Mouse (Mus musculus) kidney, postnatal 4 days (tissue): ENCODE measurements around the gene Dtnb.
"Not testable (repeated sequence)": the region's sequence is repeated elsewhere in the genome, so short reads cannot be mapped to it uniquely, and the experiment has no call there.

Source experiments
- DNase-seq, 2 experiments: peaks; one replicate each; pipeline ENCODE4 v3.0.0; 2021; ENCODE audit warnings: mixed read lengths in 2 of 2

The Dtnb gene

GRCm38 (mm10) chr12:3571787-3572580 lies at the start of gene Dtnb:
Gene Dtnb (plus strand): TSS chr12:3572381.
- peak; percentile 81 to 88 for DNase-seq

GRCm38 (mm10) chr12:3525536-3525935 lies 46.6 kb upstream of the Dtnb start:
- no peak for DNase-seq

- not testable (repeated sequence) for DNase-seq
Measured at GRCm38 (mm10) chr12:3535446-3535845, 36.7 kb upstream of the Dtnb start.

GRCm38 (mm10) chr12:3537616-3538015 lies 34.6 kb upstream of the Dtnb start:
- DNase-seq: peak; percentile 37 to 47

- DNase-seq: no peak
Measured at GRCm38 (mm10) chr12:3538036-3538435, 34.1 kb upstream of the Dtnb start.

- DNase-seq: no peak
Measured at GRCm38 (mm10) chr12:3539605-3540004, 32.6 kb upstream of the Dtnb start.

GRCm38 (mm10) chr12:3540871-3541270 lies 31.3 kb upstream of the Dtnb start:
- DNase-seq: no peak

- DNase-seq: no peak
Measured at GRCm38 (mm10) chr12:3545451-3545850, 26.7 kb upstream of the Dtnb start.

- DNase-seq: no peak
Measured at GRCm38 (mm10) chr12:3546121-3546658, 26.0 kb upstream of the Dtnb start.

GRCm38 (mm10) chr12:3546781-3547180 lies 25.4 kb upstream of the Dtnb start:
- no peak for DNase-seq

- DNase-seq: no peak
Measured at GRCm38 (mm10) chr12:3547506-3547905, 24.7 kb upstream of the Dtnb start.

GRCm38 (mm10) chr12:3547911-3548310 lies 24.3 kb upstream of the Dtnb start:
- no peak for DNase-seq

GRCm38 (mm10) chr12:3548582-3549211 lies 23.5 kb upstream of the Dtnb start:
- DNase-seq: no peak

GRCm38 (mm10) chr12:3550280-3550679 lies 21.9 kb upstream of the Dtnb start:
- DNase-seq: peak; percentile 52 to 63

GRCm38 (mm10) chr12:3557414-3558319 lies 14.5 kb upstream of the Dtnb start:
- no peak for DNase-seq

- DNase-seq: peak; percentile 69 to 79
Measured at GRCm38 (mm10) chr12:3560596-3560995, 11.6 kb upstream of the Dtnb start.

GRCm38 (mm10) chr12:3561032-3561431 lies 11.1 kb upstream of the Dtnb start:
- DNase-seq: no peak

- no peak for DNase-seq
Measured at GRCm38 (mm10) chr12:3562806-3563205, 9.4 kb upstream of the Dtnb start.

GRCm38 (mm10) chr12:3563659-3564058 lies 8.5 kb upstream of the Dtnb start:
- DNase-seq: no peak

GRCm38 (mm10) chr12:3568461-3568991 lies 3.7 kb upstream of the Dtnb start:
- no peak for DNase-seq

GRCm38 (mm10) chr12:3570711-3571400 lies 1.3 kb upstream of the Dtnb start:
- no peak for DNase-seq
